Mouse (Mus musculus) mouse embryonic stem cell (cell line): ENCODE results near the gene Rps27rt.
"Not testable (repeated sequence)": the region's sequence is repeated elsewhere in the genome, so short reads cannot be mapped to it uniquely, and the experiment has no call there.

Source experiments
- in situ Hi-C, 2 experiments: fragments of 300-500 bp; cut with MboI; formaldehyde crosslinking; loops; 1 replicate in 1 of 2; 3 replicates in 1 of 2; pipeline ENCODE4 v1.14.3; 2019 to 2020; ENCODE audit warnings: low sequenced_read_pairs in 2 of 2, low pct_unique_long_range_greater_than_20kb in 1 of 2, mixed read lengths in 1 of 2; ENCODE audit not compliant: unreplicated experiment in 1 of 2

Gene Rps27rt

GRCm38 (mm10) chr9:114982689-114983360, at the start of gene Rps27rt:
Rps27rt (minus strand) TSS chr9:114982739.
- in situ Hi-C loops, result no loop called here

- in situ Hi-C loops, result not testable (repeated sequence)
Measured at GRCm38 (mm10) chr9:115031046-115031445, 48.5 kb upstream of the Rps27rt start.

- in situ Hi-C loops, result no loop called here
Measured at GRCm38 (mm10) chr9:115030581-115030980, 48.0 kb upstream of the Rps27rt start.

- in situ Hi-C loops, result no loop called here
Measured at GRCm38 (mm10) chr9:115029307-115029706, 46.8 kb upstream of the Rps27rt start.

GRCm38 (mm10) chr9:115023708-115024383, 41.3 kb upstream of the Rps27rt start:
- in situ Hi-C loops, result no loop called here

GRCm38 (mm10) chr9:115023137-115023536, 40.6 kb upstream of the Rps27rt start:
- in situ Hi-C loops, result no loop called here

GRCm38 (mm10) chr9:115021419-115021818, 38.9 kb upstream of the Rps27rt start:
- in situ Hi-C loops, result no loop called here

GRCm38 (mm10) chr9:115020141-115020540, 37.6 kb upstream of the Rps27rt start:
- in situ Hi-C loops, result no loop called here

GRCm38 (mm10) chr9:115012367-115012766, 29.8 kb upstream of the Rps27rt start:
- in situ Hi-C loops, result no loop called here

GRCm38 (mm10) chr9:115008194-115008593, 25.7 kb upstream of the Rps27rt start:
- in situ Hi-C loops, result no loop called here

- in situ Hi-C loops, result no loop called here
Measured at GRCm38 (mm10) chr9:115007776-115008175, 25.2 kb upstream of the Rps27rt start.

- in situ Hi-C loops, result no loop called here
Measured at GRCm38 (mm10) chr9:115005446-115005845, 22.9 kb upstream of the Rps27rt start.

- in situ Hi-C loops, result no loop called here
Measured at GRCm38 (mm10) chr9:114999771-115000146, 17.2 kb upstream of the Rps27rt start.

- in situ Hi-C loops, result no loop called here
Measured at GRCm38 (mm10) chr9:114999010-114999770, 16.7 kb upstream of the Rps27rt start.

- in situ Hi-C loops, result no loop called here
Measured at GRCm38 (mm10) chr9:114996489-114996888, 13.9 kb upstream of the Rps27rt start.

GRCm38 (mm10) chr9:114995716-114996115, 13.2 kb upstream of the Rps27rt start:
- in situ Hi-C loops, result no loop called here

GRCm38 (mm10) chr9:114995250-114995649, 12.7 kb upstream of the Rps27rt start:
- in situ Hi-C loops, result no loop called here

- in situ Hi-C loops, result no loop called here
Measured at GRCm38 (mm10) chr9:114992528-114992927, 10.0 kb upstream of the Rps27rt start.

- in situ Hi-C loops, result no loop called here
Measured at GRCm38 (mm10) chr9:114990421-114990820, 7.9 kb upstream of the Rps27rt start.
